Mouse (Mus musculus): ENCODE data around the gene Hist1h2bn. TPM values are rescaled to one million over a fixed set of nuclear protein-coding genes. Genes with fewer than 3 reads are reported as not detected.
"Not testable (repeated sequence)": the region's sequence is repeated elsewhere in the genome, so short reads cannot be mapped to it uniquely, and the experiment has no call there.

Gene Hist1h2bn
- polyA plus RNA-seq (2014; fragmentation: Nextera tagmentation; extraction: Ambion mirVana): 1.8 and 2.6 TPM in 2 replicates

- H3K9me3 ChIP-seq (ENCODE audit: control insufficient read depth, low read length); H3K4me1 ChIP-seq (ENCODE audit: control insufficient read depth, insufficient read depth, low read length); H3K36me3 ChIP-seq (ENCODE audit: control insufficient read depth, insufficient read depth, low read length); H3K27me3 ChIP-seq (ENCODE audit: control insufficient read depth, insufficient read depth, low read length): not testable (repeated sequence)
- WGBS: under 1% methylated on average over 40 of the region's 50 CpGs
- H3K27ac ChIP-seq (replicated peaks; ENCODE audit: low read depth, low read length): peak within 1 kb of the TSS; percentile 92
- peak within 1 kb of the TSS; percentile 67 for H3K9ac ChIP-seq (ENCODE audit: low read length)
- peak within 1 kb of the TSS; percentile 55 for H3K4me2 ChIP-seq (ENCODE audit: low read depth, severe bottlenecking)
- H3K4me3 ChIP-seq (ENCODE audit: low read depth, low read length): peak within 1 kb of the TSS; percentile 35
- peak; percentile 92 for ATAC-seq (ENCODE audit: insufficient number of reproducible peaks, low FRiP score, low TSS enrichment, low read depth)
- peak; percentile 82 for DNase-seq (ENCODE audit: low spot score)
Measured at GRCm38 (mm10) chr13:21753524-21754285, at the start of gene Hist1h2bn, which contains the start of gene Hist1h2ak. Hist1h2bn (plus strand) TSS chr13:21754123. Hist1h2ak (minus strand) TSS chr13:21753827.

- Histone ChIP-seq H3K27me3 (ENCODE audit: control insufficient read depth, insufficient read depth, low read length) (no peaks in the 10 kb centered on the region), H3K36me3 (ENCODE audit: control insufficient read depth, insufficient read depth, low read length) (no peaks in the 10 kb centered on the region), H3K4me2 (ENCODE audit: low read depth, severe bottlenecking) (no peak overlapping the region), H3K27ac (replicated peaks; ENCODE audit: low read depth, low read length) (no peak overlapping the region), H3K9ac (ENCODE audit: low read length) (no peak overlapping the region), H3K9me3 (ENCODE audit: control insufficient read depth, low read length) (no peaks in the 10 kb centered on the region), H3K4me1 (ENCODE audit: control insufficient read depth, insufficient read depth, low read length) (no peaks in the 10 kb centered on the region), H3K4me3 (ENCODE audit: low read depth, low read length) (no peak overlapping the region)
- WGBS: 76% methylated on average over 4 of the region's 4 CpGs
- DNase-seq (ENCODE audit: low spot score): no peak
- ATAC-seq (ENCODE audit: insufficient number of reproducible peaks, low FRiP score, low TSS enrichment, low read depth): no peak
Measured at GRCm38 (mm10) chr13:21706669-21707068, 47.3 kb upstream of the Hist1h2bn start.

GRCm38 (mm10) chr13:21710031-21710711 is 43.8 kb upstream of the Hist1h2bn start:
- H3K4me2 ChIP-seq (ENCODE audit: low read depth, severe bottlenecking): peak overlapping the region; percentile 28; the same call in 1 of the 2 replicates
- ATAC-seq (ENCODE audit: insufficient number of reproducible peaks, low FRiP score, low TSS enrichment, low read depth): peak; percentile 76
- no peak overlapping the region for H3K27ac ChIP-seq (replicated peaks; ENCODE audit: low read depth, low read length)
- H3K9me3 ChIP-seq (ENCODE audit: control insufficient read depth, low read length): no peaks in the 10 kb centered on the region
- under 1% methylated on average over 32 of the region's 32 CpGs for WGBS
- H3K27me3 ChIP-seq (ENCODE audit: control insufficient read depth, insufficient read depth, low read length): no peaks in the 10 kb centered on the region
- H3K4me3 ChIP-seq (ENCODE audit: low read depth, low read length): peak overlapping the region; percentile 58
- DNase-seq (ENCODE audit: low spot score): peak; percentile 94
- no peaks in the 10 kb centered on the region for H3K36me3 ChIP-seq (ENCODE audit: control insufficient read depth, insufficient read depth, low read length)
- peak overlapping the region; percentile 67; the same call in 1 of the 2 replicates for H3K9ac ChIP-seq (ENCODE audit: low read length)
- H3K4me1 ChIP-seq (ENCODE audit: control insufficient read depth, insufficient read depth, low read length): peaks cover 5% of the 10 kb centered on the region

- Histone ChIP-seq H3K27me3 (ENCODE audit: control insufficient read depth, insufficient read depth, low read length) (no peaks in the 10 kb centered on the region), H3K36me3 (ENCODE audit: control insufficient read depth, insufficient read depth, low read length) (no peaks in the 10 kb centered on the region), H3K4me2 (ENCODE audit: low read depth, severe bottlenecking) (peak overlapping the region; percentile 43), H3K9ac (ENCODE audit: low read length) (peak overlapping the region; percentile 27; the same call in 1 of the 2 replicates), H3K27ac (replicated peaks; ENCODE audit: low read depth, low read length) (no peak overlapping the region), H3K4me1 (ENCODE audit: control insufficient read depth, insufficient read depth, low read length) (peaks cover 8% of the 10 kb centered on the region), H3K9me3 (ENCODE audit: control insufficient read depth, low read length) (no peaks in the 10 kb centered on the region), H3K4me3 (ENCODE audit: low read depth, low read length) (peak overlapping the region; percentile 40)
- WGBS: 2% methylated on average over 22 of the region's 22 CpGs
- DNase-seq (ENCODE audit: low spot score) (peak; percentile 89), ATAC-seq (ENCODE audit: insufficient number of reproducible peaks, low FRiP score, low TSS enrichment, low read depth) (peak; percentile 73)
Measured at GRCm38 (mm10) chr13:21710821-21711525, 43.0 kb upstream of the Hist1h2bn start.

GRCm38 (mm10) chr13:21711698-21712097 is 42.2 kb upstream of the Hist1h2bn start:
- Histone ChIP-seq H3K27ac (replicated peaks; ENCODE audit: low read depth, low read length) (no peak overlapping the region), H3K27me3 (ENCODE audit: control insufficient read depth, insufficient read depth, low read length) (no peaks in the 10 kb centered on the region), H3K4me2 (ENCODE audit: low read depth, severe bottlenecking) (peak overlapping the region; percentile 43), H3K4me1 (ENCODE audit: control insufficient read depth, insufficient read depth, low read length) (peaks cover 8% of the 10 kb centered on the region), H3K9me3 (ENCODE audit: control insufficient read depth, low read length) (no peaks in the 10 kb centered on the region), H3K36me3 (ENCODE audit: control insufficient read depth, insufficient read depth, low read length) (no peaks in the 10 kb centered on the region), H3K4me3 (ENCODE audit: low read depth, low read length) (peak overlapping the region; percentile 40), H3K9ac (ENCODE audit: low read length) (0 out of 2 replicates have a peak overlapping the region, but pooled peaks have one; percentile 27)
- ATAC-seq (ENCODE audit: insufficient number of reproducible peaks, low FRiP score, low TSS enrichment, low read depth) (no peak), DNase-seq (ENCODE audit: low spot score) (no peak)
- WGBS: 39% methylated on average over 4 of the region's 4 CpGs

GRCm38 (mm10) chr13:21714725-21715124 is 39.2 kb upstream of the Hist1h2bn start:
- H3K27me3 ChIP-seq (ENCODE audit: control insufficient read depth, insufficient read depth, low read length): no peaks in the 10 kb centered on the region
- peak overlapping the region; percentile 77 for H3K4me2 ChIP-seq (ENCODE audit: low read depth, severe bottlenecking)
- peak; percentile 69 for DNase-seq (ENCODE audit: low spot score)
- H3K4me3 ChIP-seq (ENCODE audit: low read depth, low read length): peak overlapping the region; percentile 42
- H3K9ac ChIP-seq (ENCODE audit: low read length): no peak overlapping the region; the same call in 1 of the 2 replicates
- H3K36me3 ChIP-seq (ENCODE audit: control insufficient read depth, insufficient read depth, low read length): no peaks in the 10 kb centered on the region
- 2% methylated on average over 7 of the region's 7 CpGs for WGBS
- H3K4me1 ChIP-seq (ENCODE audit: control insufficient read depth, insufficient read depth, low read length): peaks cover 8% of the 10 kb centered on the region
- peak overlapping the region; percentile 97 for H3K27ac ChIP-seq (replicated peaks; ENCODE audit: low read depth, low read length)
- no peaks in the 10 kb centered on the region for H3K9me3 ChIP-seq (ENCODE audit: control insufficient read depth, low read length)
- ATAC-seq (ENCODE audit: insufficient number of reproducible peaks, low FRiP score, low TSS enrichment, low read depth): no peak

- Histone ChIP-seq H3K27me3 (ENCODE audit: control insufficient read depth, insufficient read depth, low read length) (no peaks in the 10 kb centered on the region), H3K27ac (replicated peaks; ENCODE audit: low read depth, low read length) (peak overlapping the region; percentile 97), H3K9me3 (ENCODE audit: control insufficient read depth, low read length) (no peaks in the 10 kb centered on the region), H3K4me1 (ENCODE audit: control insufficient read depth, insufficient read depth, low read length) (peaks cover 8% of the 10 kb centered on the region), H3K9ac (ENCODE audit: low read length) (peak overlapping the region; percentile 71), H3K36me3 (ENCODE audit: control insufficient read depth, insufficient read depth, low read length) (no peaks in the 10 kb centered on the region), H3K4me2 (ENCODE audit: low read depth, severe bottlenecking) (peak overlapping the region; percentile 77), H3K4me3 (ENCODE audit: low read depth, low read length) (peak overlapping the region; percentile 42)
- ATAC-seq (ENCODE audit: insufficient number of reproducible peaks, low FRiP score, low TSS enrichment, low read depth) (no peak), DNase-seq (ENCODE audit: low spot score) (peak; percentile 60)
- 1% methylated on average over 22 of the region's 22 CpGs for WGBS
Measured at GRCm38 (mm10) chr13:21715131-21715863, 38.6 kb upstream of the Hist1h2bn start.

Data from limb, embryonic 11.5 days (tissue).